Mouse (Mus musculus) bone marrow macrophage, adult 2 months (primary cell): ENCODE data around the gene Phldb2.

Experiments
- CTCF ChIP-seq: IDR thresholded peaks from 2 replicates; pipeline ENCODE4 v1.5.1; 2012; ENCODE audit warnings: low read depth, mild to moderate bottlenecking, low read length, moderate library complexity
- POLR2A ChIP-seq: IDR thresholded peaks from 2 replicates; pipeline ENCODE4 v1.6.1; 2012; ENCODE audit warnings: mild to moderate bottlenecking, low read depth, low read length, borderline replicate concordance

- no peak for TF ChIP-seq CTCF
- no peak for TF ChIP-seq POLR2A
Observed at GRCm38 (mm10) chr16:45800406-45800805, 153.0 kb downstream of the Phldb2 start.
